Mouse (Mus musculus) erythroblast, embryonic 14.5 days (primary cell): ENCODE results near the gene Cux2.

Experiments
- GATA1 ChIP-seq: IDR thresholded peaks from 2 replicates; pipeline ENCODE4 v1.6.1; 2012; ENCODE audit warnings: low read length, inconsistent platforms, mixed read lengths
- TAL1 ChIP-seq: IDR thresholded peaks from 3 replicates; pipeline ENCODE4 v1.6.1; 2012; ENCODE audit warnings: low read length, inconsistent platforms, mixed read lengths

GRCm38 (mm10) chr5:121824121-121824520, 225.8 kb downstream of the Cux2 start:
- TF ChIP-seq TAL1, result no peak
- no peak for TF ChIP-seq GATA1
